Mouse (Mus musculus): ENCODE measurements at regions not wholly inside any gene's neighbourhood (a gene's known extent, or its start where the extent isn't known, plus 50 kb on each side); places are given as distances from the start of the nearest gene placed in this dataset.
A peak's percentile ranks its signal among the peaks of the same experiment; 100 is the strongest.

DNA sequence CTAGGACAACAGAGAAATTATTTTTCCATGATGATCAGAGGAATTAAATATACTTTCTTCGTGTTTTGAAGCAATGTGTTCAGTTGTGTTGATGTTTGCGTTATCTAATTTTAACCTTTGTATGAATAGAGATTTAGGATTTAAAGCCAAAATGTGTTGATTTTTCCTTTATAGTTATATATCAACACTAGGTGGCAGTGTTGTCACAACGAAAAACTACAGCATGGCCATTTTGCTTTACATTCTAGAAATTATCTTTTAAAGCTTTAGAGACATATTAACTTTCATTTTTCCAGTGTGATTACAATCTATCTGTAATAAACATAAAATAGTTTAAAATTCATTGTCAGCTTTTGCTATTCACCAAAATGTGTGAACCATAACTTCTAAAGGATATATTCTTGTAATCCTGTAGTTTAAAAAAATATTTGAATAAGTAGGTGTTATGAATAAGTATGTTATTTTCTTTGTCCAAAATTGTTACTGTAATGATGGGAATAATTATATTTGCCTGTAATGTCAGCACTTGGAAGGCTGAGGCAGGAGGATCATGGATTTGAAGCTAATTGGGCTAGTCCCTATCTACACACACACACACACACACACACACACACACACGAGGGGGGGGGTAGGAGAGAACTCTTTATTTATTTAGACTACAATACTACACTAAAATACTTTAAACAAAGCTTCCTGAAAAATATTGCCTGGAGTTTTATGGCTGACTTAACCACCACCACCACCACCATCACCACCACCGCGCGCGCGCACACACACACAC lies 95.2 kb upstream of the Defb41 start:
- no peaks in the 10 kb centered on the region for H3K36me3 ChIP-seq (replicated peaks)
- peak; percentile 1 for DNase-seq (ENCODE audit: low spot score)
- TF ChIP-seq GATA1 (IDR thresholded peaks at IDR 0.05; ENCODE audit: borderline replicate concordance, low read length) (no peak), POLR2AphosphoS5 (IDR thresholded peaks at IDR 0.05; ENCODE audit: insufficient replicate concordance, low read depth, low read length) (no peak), GATA2 (IDR thresholded peaks at IDR 0.05; ENCODE audit: borderline replicate concordance, low read depth, low read length) (no peak), CTCF (IDR thresholded peaks at IDR 0.05; ENCODE audit: low read depth, low read length) (no peak), TAL1 (conservative IDR thresholded peaks at IDR 0.05; ENCODE audit: low read depth, low read length) (no peak)
- ATAC-seq (ENCODE audit: extremely low read depth, insufficient number of reproducible peaks, low FRiP score, poor library complexity, severe bottlenecking) = no peak
- no peaks in the 10 kb centered on the region for H3K27me3 ChIP-seq (ENCODE audit: insufficient read depth, low read length)
- no peaks in the 10 kb centered on the region for H3K9me3 ChIP-seq (replicated peaks)
- H3K4me3 ChIP-seq (ENCODE audit: low read depth, low read length) = no peak overlapping the region
- H3K4me1 ChIP-seq (ENCODE audit: insufficient read depth, low read depth, low read length) = no peaks in the 10 kb centered on the region

GRCm38 (mm10) chr1:18338871-18339270 lies 73.9 kb upstream of the Defb41 start:
- no peaks in the 10 kb centered on the region for H3K27me3 ChIP-seq (ENCODE audit: insufficient read depth, low read length)
- H3K4me1 ChIP-seq (ENCODE audit: insufficient read depth, low read depth, low read length) = no peaks in the 10 kb centered on the region
- 0 out of 2 replicates have a peak, but pooled peaks cover 3% of the 10 kb centered on the region for H3K9me3 ChIP-seq (replicated peaks)
- DNase-seq (ENCODE audit: low spot score) (no peak), ATAC-seq (ENCODE audit: extremely low read depth, insufficient number of reproducible peaks, low FRiP score, poor library complexity, severe bottlenecking) (no peak)
- no peak for TF ChIP-seq GATA1 (IDR thresholded peaks at IDR 0.05; ENCODE audit: borderline replicate concordance, low read length)
- TF ChIP-seq TAL1 (conservative IDR thresholded peaks at IDR 0.05; ENCODE audit: low read depth, low read length) = no peak
- no peak for TF ChIP-seq GATA2 (IDR thresholded peaks at IDR 0.05; ENCODE audit: borderline replicate concordance, low read depth, low read length)
- no peak for TF ChIP-seq POLR2AphosphoS5 (IDR thresholded peaks at IDR 0.05; ENCODE audit: insufficient replicate concordance, low read depth, low read length)
- no peaks in the 10 kb centered on the region for H3K36me3 ChIP-seq (replicated peaks)
- H3K4me3 ChIP-seq (ENCODE audit: low read depth, low read length) = no peak overlapping the region

Measured in G1E (cell line).